Mouse (Mus musculus) embryonic fibroblast, embryonic 13.5 days (primary cell): ENCODE measurements around the gene 9930111J21Rik1.
"Not testable (repeated sequence)": the region's sequence is repeated elsewhere in the genome, so short reads cannot be mapped to it uniquely, and the experiment has no call there.

ENCODE experiments used
- CTCF ChIP-seq: IDR thresholded peaks from 2 replicates; pipeline ENCODE4 v1.5.1; 2011; ENCODE audit warnings: mild to moderate bottlenecking, control low read depth, low read length, moderate library complexity, borderline replicate concordance; ENCODE audit not compliant: insufficient read depth
- POLR2A ChIP-seq: IDR thresholded peaks from 2 replicates; pipeline ENCODE4 v1.6.1; 2011; ENCODE audit warnings: low read depth, mild to moderate bottlenecking, control low read depth, low read length, moderate library complexity

DNA sequence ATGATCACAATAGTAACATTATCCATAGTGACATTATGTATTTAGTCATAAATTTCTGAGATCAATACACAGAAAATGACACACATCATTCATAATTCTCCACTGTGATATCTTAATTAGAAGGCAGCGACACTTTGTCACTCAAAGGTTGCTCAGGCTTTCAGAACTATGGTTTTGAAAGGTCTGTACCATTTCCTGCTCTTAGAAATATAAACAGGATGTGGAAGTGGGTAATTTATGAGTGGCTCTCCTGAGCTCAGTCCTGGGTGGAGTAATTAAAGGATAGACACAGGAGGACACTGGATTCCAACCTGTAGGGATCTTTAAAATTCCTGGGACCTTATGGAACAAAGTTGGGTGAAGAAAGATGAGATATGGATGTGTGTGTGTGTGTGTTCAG is 45.8 kb downstream of the 9930111J21Rik1 start:
- not testable (repeated sequence) for TF ChIP-seq CTCF, POLR2A
